In the genomic region with DNA sequence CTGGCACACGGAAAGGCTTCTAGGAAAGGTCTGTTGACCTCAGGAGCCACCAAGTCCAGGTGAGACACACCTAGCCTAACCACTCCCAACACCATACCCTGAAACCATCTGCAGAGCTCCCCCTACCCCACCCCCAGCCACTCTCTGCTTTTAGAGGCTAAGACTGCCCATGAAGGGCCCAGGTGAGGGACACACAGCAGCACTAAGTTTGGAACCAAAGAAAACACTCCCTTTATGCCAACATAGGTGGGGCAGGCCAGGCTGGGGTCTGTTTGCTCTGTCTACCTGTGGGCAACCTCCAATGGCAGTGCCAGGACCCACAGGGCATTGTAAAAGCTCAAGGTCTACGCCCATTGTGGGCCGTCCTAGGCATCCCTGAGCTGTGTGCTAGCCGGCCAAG, we compare ENCODE assay signal across 36 mouse cellular contexts. TPM values are rescaled to one million over a fixed set of nuclear protein-coding genes. Genes with fewer than 3 reads are reported as not detected.
DNase-seq lines count a peak whose midpoint lies in the region; ATAC-seq and TF ChIP-seq lines count a peak whose summit lies in the region.
"Had no signal": no experiment of that assay in that cellular context is flagged by ENCODE, and none has a peak within 500 bp of the region (broad histone marks: within the 10 kb centered on the region; RNA-seq: fewer than 3 reads in every experiment).

No protein-coding gene starts in this region.

- no peak for TF ChIP-seq POLR2A in lung, adult 2 months (IDR thresholded peaks at IDR 0.05; ENCODE audit: borderline replicate concordance, extremely low read depth, low read depth, low read length)
- peak; percentile 21; the same call in 1 of the 2 replicates for TF ChIP-seq POLR2A in small intestine, adult 2 months (IDR thresholded peaks at IDR 0.05; ENCODE audit: low read depth, low read length)

- no peaks in the 10 kb centered on the region for H3K27me3 ChIP-seq in lung, embryonic 16.5 days (ENCODE audit: control insufficient read depth, insufficient read depth, low read depth, low read length)
- no peaks in the 10 kb centered on the region for H3K27me3 ChIP-seq in E14TG2a.4 (ENCODE audit: insufficient read depth, low read length)
- H3K27me3 ChIP-seq in intestine, embryonic 15.5 days (replicated peaks), result no peaks in the 10 kb centered on the region
- no peaks in the 10 kb centered on the region for H3K27me3 ChIP-seq in small intestine, adult 2 months (ENCODE audit: control insufficient read depth, insufficient read depth, low read length)

- no peak overlapping the region for H3K4me3 ChIP-seq in lung, embryonic 16.5 days (ENCODE audit: low read length)
- no peak overlapping the region for H3K4me3 ChIP-seq in lung, adult 2 months (replicated peaks; ENCODE audit: extremely low read depth, low read depth, low read length)
- peak overlapping the region; percentile 68 for H3K4me3 ChIP-seq in E14TG2a.4 (replicated peaks; ENCODE audit: low read length)
- no peak overlapping the region for H3K4me3 ChIP-seq in intestine, embryonic 15.5 days (replicated peaks)
- no peak overlapping the region for H3K4me3 ChIP-seq in small intestine, adult 2 months (ENCODE audit: low read depth, low read length)
- H3K4me3 ChIP-seq: heart, adult 2 months; heart, embryonic 12.5 days; left cerebral cortex, adult 2 months; limb, embryonic 12.5 days had no signal

- H3K27ac ChIP-seq in lung, embryonic 16.5 days (ENCODE audit: low read length), result no peak overlapping the region
- H3K27ac ChIP-seq in intestine, embryonic 15.5 days, result no peak overlapping the region
- H3K27ac ChIP-seq in small intestine, adult 2 months (ENCODE audit: insufficient read depth, low read depth, low read length), result no peak overlapping the region
- H3K27ac ChIP-seq: heart, adult 2 months; hindbrain, embryonic 14.5 days; kidney, postnatal 0 days; left cerebral cortex, adult 2 months; limb, embryonic 12.5 days; macrophage had no signal

- no peak overlapping the region for H3K4me2 ChIP-seq in lung, embryonic 16.5 days (ENCODE audit: low read depth, low read length)
- no peak overlapping the region for H3K4me2 ChIP-seq in intestine, embryonic 15.5 days (replicated peaks)
- H3K4me2 ChIP-seq: heart, embryonic 12.5 days; hindbrain, embryonic 14.5 days; limb, embryonic 12.5 days; liver, embryonic 11.5 days; midbrain, embryonic 11.5 days had no signal

- no peak overlapping the region for H3K9ac ChIP-seq in lung, embryonic 16.5 days (ENCODE audit: low read length)
- H3K9ac ChIP-seq in intestine, embryonic 15.5 days, result no peak overlapping the region
- H3K9ac ChIP-seq: heart, embryonic 12.5 days; hindbrain, embryonic 14.5 days; limb, embryonic 12.5 days had no signal

- peak; percentile 71 for ATAC-seq in lung, embryonic 16.5 days (ENCODE audit: low read depth)
- 0 out of 2 replicates have a peak, but pooled peaks have one; percentile 11 for ATAC-seq in intestine, embryonic 15.5 days
- ATAC-seq: activated CD4-positive, CD25-positive, alpha-beta regulatory T cell, adult 4 months; forebrain, embryonic 14.5 days; midbrain, embryonic 16.5 days had no signal

- H3K9me3 ChIP-seq in lung, embryonic 16.5 days (ENCODE audit: control insufficient read depth, low read length), result no peaks in the 10 kb centered on the region
- H3K9me3 ChIP-seq in E14TG2a.4 (ENCODE audit: low read length), result no peaks in the 10 kb centered on the region
- no peaks in the 10 kb centered on the region for H3K9me3 ChIP-seq in intestine, embryonic 15.5 days
- H3K9me3 ChIP-seq: heart, embryonic 12.5 days; limb, embryonic 12.5 days had no signal

- peaks cover 2% of the 10 kb centered on the region; the same call in 1 of the 2 replicates for H3K4me1 ChIP-seq in lung, embryonic 16.5 days (replicated peaks; ENCODE audit: control insufficient read depth, insufficient read depth, low read length)
- H3K4me1 ChIP-seq in lung, adult 2 months (ENCODE audit: control insufficient read depth, insufficient read depth, low read length), result no peaks in the 10 kb centered on the region
- H3K4me1 ChIP-seq in E14TG2a.4 (replicated peaks; ENCODE audit: low read depth, low read length), result peaks cover 74% of the 10 kb centered on the region
- 0 out of 2 replicates have a peak, but pooled peaks cover 4% of the 10 kb centered on the region for H3K4me1 ChIP-seq in intestine, embryonic 15.5 days (replicated peaks)
- H3K4me1 ChIP-seq in small intestine, adult 2 months (ENCODE audit: control insufficient read depth, insufficient read depth, insufficient read length, low read length), result peaks cover 12% of the 10 kb centered on the region; the same call in 1 of the 2 replicates

- 65% methylated on average over 4 of the region's 4 CpGs for WGBS in lung, embryonic 16.5 days
- WGBS in lung, adult 2 months, result 80% methylated on average over 4 of the region's 4 CpGs
- WGBS in intestine, embryonic 15.5 days, result 80% methylated on average over 4 of the region's 4 CpGs
- 27% methylated on average over 4 of the region's 4 CpGs for WGBS in small intestine, adult 2 months

- no peak for DNase-seq in lung, adult 2 months
- DNase-seq in layer of hippocampus, postnatal 14 days (ENCODE audit: low spot score in 2 of 2), result no peak
- DNase-seq in gastrocnemius, postnatal 14 days, result no peak
- no peak for DNase-seq in cerebellum, postnatal 36 days
- DNase-seq: adrenal gland, adult 2 months; adrenal gland, postnatal 36 days; cerebellum, adult 2 months; cerebellum, postnatal 14 days; gastrocnemius, postnatal 25 days; heart, adult 2 months; kidney, adult 2 months; right cerebral cortex, adult 18-20 months; thymus, postnatal 4 days had no signal

- no peak for TF ChIP-seq CTCF in lung, adult 2 months (IDR thresholded peaks at IDR 0.05; ENCODE audit: insufficient read depth, low read length)
- TF ChIP-seq CTCF in E14TG2a.4 (conservative IDR thresholded peaks at IDR 0.05; ENCODE audit: low read length), result no peak
- TF ChIP-seq CTCF in small intestine, adult 2 months (IDR thresholded peaks at IDR 0.05; ENCODE audit: extremely low read depth, insufficient read length, insufficient replicate concordance, low read depth, low read length), result no peak

- H3K36me3 ChIP-seq in lung, embryonic 16.5 days (ENCODE audit: control insufficient read depth, insufficient read depth, low read length), result no peaks in the 10 kb centered on the region
- H3K36me3 ChIP-seq in E14TG2a.4 (ENCODE audit: insufficient read depth, low read length), result peaks cover 18% of the 10 kb centered on the region
- no peaks in the 10 kb centered on the region for H3K36me3 ChIP-seq in intestine, embryonic 15.5 days
- no peaks in the 10 kb centered on the region for H3K36me3 ChIP-seq in small intestine, adult 2 months (ENCODE audit: control insufficient read depth, insufficient read depth, low read length)
- H3K36me3 ChIP-seq: heart, embryonic 12.5 days; limb, embryonic 12.5 days had no signal

- intact Hi-C loops in gastrocnemius, postnatal 14 days (cut with DNase I; ENCODE audit: low total_unique reads), result no loop called here

RNA-seq across cellular contexts. Expression of gene Pla2g10, which starts 1.4 kb away (rescaled TPM):
- 4.0 TPM in 2 replicates for polyA plus RNA-seq in lung, embryonic 16.5 days (2015; fragmentation: Nextera tagmentation; extraction: Ambion mirVana)
- 0.97 TPM in 1 of 2 replicates, not detected in the other for polyA plus RNA-seq in lung, adult 2 months (2012; rRNA removed)
- 4.8 and 7.9 TPM in 2 replicates for polyA plus RNA-seq in intestine, embryonic 15.5 days (2015; fragmentation: Nextera tagmentation; extraction: Ambion mirVana)
- polyA plus RNA-seq in small intestine, adult 2 months (2012; rRNA removed), result 9.5 and 21.3 TPM in 2 replicates
- total RNA-seq in layer of hippocampus, postnatal 14 days (2021), result not detected
- total RNA-seq in gastrocnemius, postnatal 14 days (2021), result not detected
- total RNA-seq: adrenal gland, adult 2 months; adrenal gland, postnatal 36 days; gastrocnemius, postnatal 25 days; heart, adult 2 months; hematopoietic stem cell, adult 5-6 weeks; layer of hippocampus, adult 18-20 months; layer of hippocampus, postnatal 10 days; left cerebral cortex, adult 2 months; left cerebral cortex, postnatal 25 days; neutrophil, adult 5-6 weeks had no signal
- polyA plus RNA-seq: activated CD4-positive, CD25-positive, alpha-beta regulatory T cell, adult 4 months; adrenal gland, adult 2 months; cerebellum, adult 2 months; embryonic facial prominence, embryonic 11.5 days; forebrain, embryonic 14.5 days; heart, postnatal 0 days; kidney, postnatal 0 days; limb, embryonic 12.5 days; macrophage; neural tube, embryonic 11.5 days had no signal

RNA-seq across cellular contexts. Expression of gene Rrn3, which starts 51.1 kb away (rescaled TPM):
- 52.5 and 56.0 TPM in 2 replicates for polyA plus RNA-seq in lung, embryonic 16.5 days (2015; fragmentation: Nextera tagmentation; extraction: Ambion mirVana)
- 6.5 and 9.2 TPM in 2 replicates for polyA plus RNA-seq in lung, adult 2 months (2012; rRNA removed)
- polyA plus RNA-seq in intestine, embryonic 15.5 days (2015; fragmentation: Nextera tagmentation; extraction: Ambion mirVana), result 49.8 and 54.5 TPM in 2 replicates
- polyA plus RNA-seq in small intestine, adult 2 months (2012; rRNA removed), result 1.6 and 2.7 TPM in 2 replicates
- 10 to 100 TPM; 43.5 to 47.5 TPM for total RNA-seq in layer of hippocampus, postnatal 14 days (2021)
- 10 to 100 TPM; 25.1 to 26.6 TPM for total RNA-seq in gastrocnemius, postnatal 14 days (2021)

RNA-seq across cellular contexts. Expression of gene 3110001I22Rik, which starts 57.7 kb away (rescaled TPM):
- polyA plus RNA-seq in lung, embryonic 16.5 days (2015; fragmentation: Nextera tagmentation; extraction: Ambion mirVana), result 4.3 and 5.4 TPM in 2 replicates
- polyA plus RNA-seq in lung, adult 2 months (2012; rRNA removed), result 0.79 and 1.2 TPM in 2 replicates
- 3.7 and 4.7 TPM in 2 replicates for polyA plus RNA-seq in intestine, embryonic 15.5 days (2015; fragmentation: Nextera tagmentation; extraction: Ambion mirVana)
- polyA plus RNA-seq in small intestine, adult 2 months (2012; rRNA removed), result 0.46 and 1.2 TPM in 2 replicates
- 1 to 10 TPM; 3.1 to 4.2 TPM for total RNA-seq in layer of hippocampus, postnatal 14 days (2021)
- 1 to 10 TPM; 1.7 to 2.3 TPM for total RNA-seq in gastrocnemius, postnatal 14 days (2021)

RNA-seq across cellular contexts. Expression of gene Bfar, which starts 57.8 kb away (rescaled TPM):
- polyA plus RNA-seq in lung, embryonic 16.5 days (2015; fragmentation: Nextera tagmentation; extraction: Ambion mirVana), result 46.7 and 48.3 TPM in 2 replicates
- polyA plus RNA-seq in lung, adult 2 months (2012; rRNA removed), result 17.3 and 21.7 TPM in 2 replicates
- 38.1 and 38.7 TPM in 2 replicates for polyA plus RNA-seq in intestine, embryonic 15.5 days (2015; fragmentation: Nextera tagmentation; extraction: Ambion mirVana)
- polyA plus RNA-seq in small intestine, adult 2 months (2012; rRNA removed), result 6.2 and 12.8 TPM in 2 replicates
- total RNA-seq in layer of hippocampus, postnatal 14 days (2021), result 10 to 100 TPM; 44.9 to 46.0 TPM
- total RNA-seq in gastrocnemius, postnatal 14 days (2021), result 10 to 100 TPM; 28.2 to 34.2 TPM
